In genomic region chr9:66952321-66952720, GRCm38 (mm10) we compare ENCODE assay signal across 11 mouse cellular contexts.
"Had no signal": no experiment of that assay in that cellular context is flagged by ENCODE, and none has a peak within 500 bp of the region (broad histone marks: within the 10 kb centered on the region; RNA-seq: fewer than 3 reads in every experiment).

No protein-coding gene starts in this region.

- DNase-seq: lung, adult 2 months; lung, postnatal 36 days; right cerebral cortex, postnatal 14 days; thymus, postnatal 36 days had no signal

- H3K4me3 ChIP-seq: intestine, embryonic 15.5 days; left cerebral cortex, adult 2 months; limb, embryonic 10.5 days; midbrain, embryonic 13.5 days had no signal

- ATAC-seq: intestine, embryonic 15.5 days; lung, postnatal 0 days; midbrain, embryonic 13.5 days had no signal

- H3K27me3 ChIP-seq: intestine, embryonic 15.5 days; midbrain, embryonic 13.5 days had no signal

- H3K27ac ChIP-seq: intestine, embryonic 15.5 days; kidney, postnatal 0 days; left cerebral cortex, adult 2 months; limb, embryonic 10.5 days; liver, embryonic 14.5 days; midbrain, embryonic 13.5 days had no signal

- H3K9ac ChIP-seq: intestine, embryonic 15.5 days; liver, embryonic 14.5 days; midbrain, embryonic 13.5 days had no signal

- H3K4me1 ChIP-seq: intestine, embryonic 15.5 days; limb, embryonic 10.5 days; midbrain, embryonic 13.5 days had no signal

- H3K4me2 ChIP-seq: intestine, embryonic 15.5 days; midbrain, embryonic 13.5 days had no signal

- H3K9me3 ChIP-seq: intestine, embryonic 15.5 days; limb, embryonic 10.5 days; midbrain, embryonic 13.5 days had no signal
